Mouse (Mus musculus) ES-Bruce4 (cell line): ENCODE measurements at regions not wholly inside any gene's neighbourhood (a gene's known extent, or its start where the extent isn't known, plus 50 kb on each side); places are given as distances from the start of the nearest gene placed in this dataset.

Experiments
- H3K27ac ChIP-seq: 2 replicates; pipeline ENCODE4 v1.5.1; 2012; ENCODE audit warnings: low read length, inconsistent platforms; ENCODE audit not compliant: insufficient read depth
- H3K27me3 ChIP-seq: 2 replicates; pipeline ENCODE4 v1.6.1; 2012; ENCODE audit warnings: mild to moderate bottlenecking, low read length, inconsistent platforms; ENCODE audit not compliant: control insufficient read depth, poor library complexity, insufficient read depth, severe bottlenecking
- H3K36me3 ChIP-seq: 2 replicates; pipeline ENCODE4 v1.6.1; 2012; ENCODE audit warnings: inconsistent platforms, mild to moderate bottlenecking, low read length, moderate library complexity; ENCODE audit not compliant: control insufficient read depth, poor library complexity, insufficient read depth, severe bottlenecking
- H3K4me1 ChIP-seq: one replicate; pipeline ENCODE4 v1.8.1; 2011; ENCODE audit warnings: low read length; ENCODE audit not compliant: control insufficient read depth, insufficient read depth
- H3K4me3 ChIP-seq: 2 replicates; pipeline ENCODE4 v1.5.1; 2011; ENCODE audit warnings: low read depth, mild to moderate bottlenecking, low read length
- H3K9ac ChIP-seq: 2 replicates; pipeline ENCODE4 v1.6.1; 2012; ENCODE audit warnings: low read depth, mild to moderate bottlenecking, inconsistent platforms; ENCODE audit not compliant: poor library complexity, severe bottlenecking
- H3K9me3 ChIP-seq: replicated peaks from 2 replicates; pipeline ENCODE4 v1.6.1; 2012; ENCODE audit warnings: mild to moderate bottlenecking, low read length, inconsistent platforms; ENCODE audit not compliant: control insufficient read depth, poor library complexity, insufficient read depth, severe bottlenecking
- CTCF ChIP-seq: IDR thresholded peaks from one replicate; pipeline ENCODE4 v1.8.1; 2011; ENCODE audit warnings: low read depth, low read length
- EP300 ChIP-seq: IDR thresholded peaks from 2 replicates; pipeline ENCODE4 v1.6.1; 2011; ENCODE audit warnings: low read depth, low read length; ENCODE audit not compliant: insufficient read depth
- POLR2A ChIP-seq: IDR thresholded peaks from one replicate; pipeline ENCODE4 v1.8.1; 2011; ENCODE audit warnings: low read length; ENCODE audit not compliant: insufficient read depth

GRCm38 (mm10) chr15:11496436-11496835 lies 97.0 kb upstream of the Tars start:
- Histone ChIP-seq H3K27ac (no peak overlapping the region), H3K9ac (no peak overlapping the region), H3K9me3 (no peaks in the 10 kb centered on the region), H3K4me1 (no peaks in the 10 kb centered on the region), H3K4me3 (no peak overlapping the region), H3K27me3 (no peaks in the 10 kb centered on the region), H3K36me3 (no peaks in the 10 kb centered on the region)
- no peak for TF ChIP-seq CTCF
- no peak for TF ChIP-seq POLR2A
- no peak for TF ChIP-seq EP300

GRCm38 (mm10) chr15:11489116-11489515 lies 89.7 kb upstream of the Tars start:
- no peaks in the 10 kb centered on the region for H3K27me3 ChIP-seq
- no peaks in the 10 kb centered on the region for H3K36me3 ChIP-seq
- no peaks in the 10 kb centered on the region for H3K4me1 ChIP-seq
- no peak overlapping the region for H3K27ac ChIP-seq
- TF ChIP-seq CTCF: no peak
- TF ChIP-seq POLR2A: no peak
- no peak for TF ChIP-seq EP300
- no peak overlapping the region for H3K9ac ChIP-seq
- no peak overlapping the region for H3K4me3 ChIP-seq
- no peaks in the 10 kb centered on the region for H3K9me3 ChIP-seq

- no peaks in the 10 kb centered on the region for H3K9me3 ChIP-seq
- no peak overlapping the region for H3K9ac ChIP-seq
- H3K4me3 ChIP-seq: no peak overlapping the region
- H3K27ac ChIP-seq: no peak overlapping the region
- no peaks in the 10 kb centered on the region for H3K4me1 ChIP-seq
- H3K36me3 ChIP-seq: no peaks in the 10 kb centered on the region
- no peaks in the 10 kb centered on the region for H3K27me3 ChIP-seq
- TF ChIP-seq CTCF: no peak
- no peak for TF ChIP-seq EP300
- no peak for TF ChIP-seq POLR2A
Observed at GRCm38 (mm10) chr15:11487268-11487783, 87.9 kb upstream of the Tars start.

- Histone ChIP-seq H3K27ac (no peak overlapping the region), H3K27me3 (no peaks in the 10 kb centered on the region), H3K9me3 (no peaks in the 10 kb centered on the region), H3K36me3 (no peaks in the 10 kb centered on the region), H3K4me3 (no peak overlapping the region), H3K4me1 (no peaks in the 10 kb centered on the region), H3K9ac (no peak overlapping the region)
- TF ChIP-seq EP300 (no peak), CTCF (no peak), POLR2A (no peak)
Observed at GRCm38 (mm10) chr15:11483916-11484315, 84.5 kb upstream of the Tars start.

- no peaks in the 10 kb centered on the region for H3K27me3 ChIP-seq
- no peak overlapping the region for H3K9ac ChIP-seq
- H3K9me3 ChIP-seq: no peaks in the 10 kb centered on the region
- no peaks in the 10 kb centered on the region for H3K4me1 ChIP-seq
- H3K4me3 ChIP-seq: no peak overlapping the region
- H3K27ac ChIP-seq: no peak overlapping the region
- H3K36me3 ChIP-seq: no peaks in the 10 kb centered on the region
- TF ChIP-seq POLR2A (no peak), EP300 (no peak), CTCF (no peak)
Observed at GRCm38 (mm10) chr15:11479166-11479944, 79.9 kb upstream of the Tars start.

- H3K36me3 ChIP-seq: no peaks in the 10 kb centered on the region
- no peak overlapping the region for H3K27ac ChIP-seq
- H3K9ac ChIP-seq: no peak overlapping the region
- H3K27me3 ChIP-seq: no peaks in the 10 kb centered on the region
- H3K9me3 ChIP-seq: no peaks in the 10 kb centered on the region
- H3K4me1 ChIP-seq: no peaks in the 10 kb centered on the region
- H3K4me3 ChIP-seq: no peak overlapping the region
- no peak for TF ChIP-seq CTCF
- TF ChIP-seq POLR2A: no peak
- TF ChIP-seq EP300: no peak
Observed at GRCm38 (mm10) chr15:11476248-11476647, 76.8 kb upstream of the Tars start.
